Mouse (Mus musculus) limb, embryonic 11.5 days (tissue): ENCODE data around the gene Slc6a21. TPM values are rescaled to one million over a fixed set of nuclear protein-coding genes. Genes with fewer than 3 reads are reported as not detected.

Source experiments
- ATAC-seq: fragments of 200-750 bp; cut with Nextera tagmentation; 2 replicates; pipeline ENCODE4 v1.8.0; 2017; ENCODE audit warnings: low read depth; ENCODE audit not compliant: insufficient number of reproducible peaks, low FRiP score, low TSS enrichment
- DNase-seq: peaks from one replicate; pipeline ENCODE4 v3.0.0-alpha.2; 2015; ENCODE audit warnings: low spot score
- H3K27ac ChIP-seq: fragments of 300-500 bp; sonication (generic); replicated peaks from 2 replicates; pipeline ENCODE4 v1.5.1; 2014; ENCODE audit warnings: low read depth, mild to moderate bottlenecking, low read length
- H3K27me3 ChIP-seq: fragments of 300-500 bp; sonication (generic); 2 replicates; pipeline ENCODE4 v1.6.1; 2014; ENCODE audit warnings: mild to moderate bottlenecking, low read length, mixed read lengths; ENCODE audit not compliant: control insufficient read depth, insufficient read depth
- H3K36me3 ChIP-seq: fragments of 300-500 bp; sonication (generic); 2 replicates; pipeline ENCODE4 v1.6.1; 2014; ENCODE audit warnings: mild to moderate bottlenecking, low read length, moderate library complexity, mixed read lengths; ENCODE audit not compliant: control insufficient read depth, insufficient read depth
- H3K4me1 ChIP-seq: fragments of 300-500 bp; sonication (generic); 2 replicates; pipeline ENCODE4 v1.6.1; 2014; ENCODE audit warnings: low read length, mixed read lengths; ENCODE audit not compliant: control insufficient read depth, insufficient read depth
- H3K4me2 ChIP-seq: fragments of 300-500 bp; sonication (generic); 2 replicates; pipeline ENCODE4 v1.6.1; 2014; ENCODE audit warnings: low read depth, mild to moderate bottlenecking, moderate library complexity; ENCODE audit not compliant: severe bottlenecking
- H3K4me3 ChIP-seq: fragments of 300-500 bp; sonication (generic); 2 replicates; pipeline ENCODE4 v1.5.1; 2014; ENCODE audit warnings: low read depth, low read length
- H3K9ac ChIP-seq: fragments of 300-500 bp; sonication (generic); 2 replicates; pipeline ENCODE4 v1.6.1; 2014; ENCODE audit warnings: mild to moderate bottlenecking, low read length
- H3K9me3 ChIP-seq: fragments of 300-500 bp; sonication (generic); 2 replicates; pipeline ENCODE4 v1.6.1; 2016; ENCODE audit warnings: low read length; ENCODE audit not compliant: control insufficient read depth
- WGBS: fragments of 180-500 bp; shearing (Covaris S2); extraction: QIAGEN DNeasy Blood & Tissue Kit; methylation state at CpG from one replicate; pipeline ENCODE4 v1.1.7; 2014; 5-methylcytosine and 5-hydroxymethylcytosine counted together
- polyA plus RNA-seq: library from polyadenylated mRNA; unstranded; fragments of >200 nt; fragmentation: Nextera tagmentation; extraction: Ambion mirVana; gene quantifications from 2 replicates; pipeline ENCODE4 v1.2.1, GENCODE M21; 2014

The Slc6a21 gene
- polyA plus RNA-seq, 1 experiment from 2014 or later = not detected

- Histone ChIP-seq H3K36me3 (peaks cover 23% of the 10 kb centered on the region), H3K4me1 (peaks cover 26% of the 10 kb centered on the region), H3K9ac (no peak overlapping the region), H3K4me2 (peak overlapping the region; percentile 44), H3K4me3 (no peak overlapping the region), H3K9me3 (no peaks in the 10 kb centered on the region), H3K27ac (peak overlapping the region; percentile 68), H3K27me3 (peaks cover 3% of the 10 kb centered on the region; the same call in 1 of the 2 replicates)
- peak; percentile 70 for DNase-seq
- WGBS = 8% methylated on average over 29 of the region's 29 CpGs
- ATAC-seq = no peak
These were observed 42.9 kb upstream of the Slc6a21 start for GRCm38 (mm10) chr7:45234333-45234841.

GRCm38 (mm10) chr7:45234922-45235571 is 42.3 kb upstream of the Slc6a21 start:
- 3% methylated on average over 21 of the region's 21 CpGs for WGBS
- H3K27me3 ChIP-seq = peaks cover 3% of the 10 kb centered on the region; the same call in 1 of the 2 replicates
- ATAC-seq (peak; percentile 83), DNase-seq (peak; percentile 82)
- peak overlapping the region; percentile 44 for H3K4me2 ChIP-seq
- peak overlapping the region; percentile 26 for H3K4me3 ChIP-seq
- peaks cover 26% of the 10 kb centered on the region for H3K4me1 ChIP-seq
- H3K36me3 ChIP-seq = peaks cover 17% of the 10 kb centered on the region
- peak overlapping the region; percentile 43; the same call in 1 of the 2 replicates for H3K9ac ChIP-seq
- peak overlapping the region; percentile 32 for H3K27ac ChIP-seq
- H3K9me3 ChIP-seq = no peaks in the 10 kb centered on the region

- Histone ChIP-seq H3K4me2 (peak overlapping the region; percentile 44), H3K4me3 (peak overlapping the region; percentile 26), H3K9me3 (no peaks in the 10 kb centered on the region), H3K4me1 (peaks cover 29% of the 10 kb centered on the region), H3K36me3 (peaks cover 17% of the 10 kb centered on the region), H3K27me3 (peaks cover 3% of the 10 kb centered on the region; the same call in 1 of the 2 replicates), H3K27ac (peak overlapping the region; percentile 32; the same call in 1 of the 2 replicates), H3K9ac (0 out of 2 replicates have a peak overlapping the region, but pooled peaks have one; percentile 43)
- peak; percentile 28 for DNase-seq
- 21% methylated on average over 17 of the region's 17 CpGs for WGBS
- ATAC-seq = no peak
These were observed 41.6 kb upstream of the Slc6a21 start for GRCm38 (mm10) chr7:45235656-45236180.

GRCm38 (mm10) chr7:45237747-45238699 is 39.3 kb upstream of the Slc6a21 start:
- Histone ChIP-seq H3K27me3 (peaks cover 3% of the 10 kb centered on the region; the same call in 1 of the 2 replicates), H3K4me3 (no peak overlapping the region), H3K4me1 (peaks cover 27% of the 10 kb centered on the region), H3K27ac (no peak overlapping the region), H3K9ac (no peak overlapping the region), H3K4me2 (no peak overlapping the region), H3K36me3 (peaks cover 2% of the 10 kb centered on the region; the same call in 1 of the 2 replicates), H3K9me3 (no peaks in the 10 kb centered on the region)
- DNase-seq = peak; percentile 20
- no peak for ATAC-seq
- WGBS = 80% methylated on average over 17 of the region's 17 CpGs

GRCm38 (mm10) chr7:45238723-45239496 is 38.4 kb upstream of the Slc6a21 start, which contains the start of gene Cd37:
Gene Cd37, minus strand, starts transcription at chr7:45239115.
- Histone ChIP-seq H3K4me2 (no peak within 1 kb of the TSS), H3K4me1 (peaks cover 22% of the 10 kb centered on the region), H3K9ac (no peak within 1 kb of the TSS), H3K4me3 (no peak within 1 kb of the TSS), H3K9me3 (no peaks in the 10 kb centered on the region), H3K27me3 (peaks cover 3% of the 10 kb centered on the region; the same call in 1 of the 2 replicates), H3K36me3 (no peaks in the 10 kb centered on the region), H3K27ac (no peak within 1 kb of the TSS)
- DNase-seq (no peak), ATAC-seq (no peak)
- WGBS = 38% methylated on average over 20 of the region's 20 CpGs

- 87% methylated on average over 7 of the region's 7 CpGs for WGBS
- no peak for ATAC-seq
- peaks cover 3% of the 10 kb centered on the region; the same call in 1 of the 2 replicates for H3K27me3 ChIP-seq
These were observed 37.2 kb upstream of the Slc6a21 start for GRCm38 (mm10) chr7:45240109-45240508.

GRCm38 (mm10) chr7:45240633-45241388 is 36.5 kb upstream of the Slc6a21 start, which contains the start of gene Slc6a16:
Gene Slc6a16, plus strand, starts transcription at chr7:45241085.
- 11% methylated on average over 50 of the region's 53 CpGs for WGBS
- Histone ChIP-seq H3K27ac (no peak within 1 kb of the TSS), H3K4me3 (peak within 1 kb of the TSS; percentile 19; the same call in 1 of the 2 replicates), H3K27me3 (peaks cover 3% of the 10 kb centered on the region; the same call in 1 of the 2 replicates), H3K9ac (peak within 1 kb of the TSS; percentile 39), H3K9me3 (no peaks in the 10 kb centered on the region), H3K4me1 (0 out of 2 replicates have a peak, but pooled peaks cover 8% of the 10 kb centered on the region), H3K36me3 (no peaks in the 10 kb centered on the region), H3K4me2 (peak within 1 kb of the TSS; percentile 48)
- ATAC-seq (0 out of 2 replicates have a peak, but pooled peaks have one; percentile 23), DNase-seq (peak; percentile 77)

More at GRCm38 (mm10) chr7:45240109-45240508, 37.2 kb upstream of the Slc6a21 start:
- Histone ChIP-seq H3K4me2 (no peak overlapping the region), H3K9ac (no peak overlapping the region), H3K9me3 (no peaks in the 10 kb centered on the region), H3K4me1 (0 out of 2 replicates have a peak, but pooled peaks cover 13% of the 10 kb centered on the region), H3K27ac (no peak overlapping the region), H3K36me3 (no peaks in the 10 kb centered on the region), H3K4me3 (no peak overlapping the region)
- DNase-seq = no peak
